Mouse (Mus musculus) Muller cell, postnatal 12 days (primary cell): ENCODE results near the gene Erv3.
A peak's percentile ranks its signal among the peaks of the same experiment; 100 is the strongest.

Source experiments
- DNase-seq: peaks from one replicate; pipeline ENCODE4 v3.0.0-alpha.2; 2015; ENCODE audit errors: inconsistent ontology term

Gene Erv3

GRCm38 (mm10) chr2:131859721-131860120 is at the start of gene Erv3:
TSS of gene Erv3 (minus strand) at chr2:131859747.
- DNase-seq = no peak

- no peak for DNase-seq
These were observed 49.4 kb upstream of the Erv3 start for GRCm38 (mm10) chr2:131908906-131909305.

- no peak for DNase-seq
These were observed 48.9 kb upstream of the Erv3 start for GRCm38 (mm10) chr2:131908351-131908861.

GRCm38 (mm10) chr2:131907311-131907710 is 47.8 kb upstream of the Erv3 start:
- no peak for DNase-seq

GRCm38 (mm10) chr2:131906846-131907245 is 47.3 kb upstream of the Erv3 start:
- DNase-seq = no peak

GRCm38 (mm10) chr2:131906266-131906665 is 46.7 kb upstream of the Erv3 start:
- no peak for DNase-seq

- DNase-seq = no peak
These were observed 46.2 kb upstream of the Erv3 start for GRCm38 (mm10) chr2:131905776-131906175.

GRCm38 (mm10) chr2:131905025-131905424 is 45.5 kb upstream of the Erv3 start:
- no peak for DNase-seq

- DNase-seq = peak; percentile 76
These were observed 43.3 kb upstream of the Erv3 start for GRCm38 (mm10) chr2:131902867-131903266.

GRCm38 (mm10) chr2:131902423-131902822 is 42.9 kb upstream of the Erv3 start:
- DNase-seq = peak; percentile 44

GRCm38 (mm10) chr2:131897336-131898109 is 38.0 kb upstream of the Erv3 start:
- DNase-seq = no peak

GRCm38 (mm10) chr2:131896011-131896410 is 36.5 kb upstream of the Erv3 start:
- DNase-seq = no peak

GRCm38 (mm10) chr2:131895106-131895505 is 35.6 kb upstream of the Erv3 start:
- no peak for DNase-seq

GRCm38 (mm10) chr2:131892534-131892933 is 33.0 kb upstream of the Erv3 start:
- DNase-seq = no peak

- DNase-seq = no peak
These were observed 28.7 kb upstream of the Erv3 start for GRCm38 (mm10) chr2:131888233-131888632.

- no peak for DNase-seq
These were observed 27.1 kb upstream of the Erv3 start for GRCm38 (mm10) chr2:131886503-131887160.

GRCm38 (mm10) chr2:131883136-131883535 is 23.6 kb upstream of the Erv3 start:
- DNase-seq = no peak

GRCm38 (mm10) chr2:131881766-131882165 is 22.2 kb upstream of the Erv3 start:
- DNase-seq = peak; percentile 38

- DNase-seq = peak; percentile 65
These were observed 17.2 kb upstream of the Erv3 start for GRCm38 (mm10) chr2:131876551-131877265.

- DNase-seq = no peak
These were observed 13.8 kb upstream of the Erv3 start for GRCm38 (mm10) chr2:131873376-131873775.

GRCm38 (mm10) chr2:131868983-131869382 is 9.4 kb upstream of the Erv3 start:
- no peak for DNase-seq

- no peak for DNase-seq
These were observed 7.1 kb upstream of the Erv3 start for GRCm38 (mm10) chr2:131866676-131867075.
